Mouse (Mus musculus) forebrain, embryonic 13.5 days (tissue): ENCODE results near the gene Pbp2. TPM values are rescaled to one million over a fixed set of nuclear protein-coding genes. Genes with fewer than 3 reads are reported as not detected.

Experiments used
- ATAC-seq: fragments of 200-750 bp; cut with Nextera tagmentation; 2 replicates; pipeline ENCODE4 v1.8.0; 2017
- H3K27ac ChIP-seq: fragments of 300-500 bp; sonication (generic); 2 replicates; pipeline ENCODE4 v1.5.1; 2015; ENCODE audit warnings: inconsistent platforms, mild to moderate bottlenecking, moderate library complexity
- H3K27me3 ChIP-seq: fragments of 300-500 bp; sonication (generic); 2 replicates; pipeline ENCODE4 v1.6.1; 2015; ENCODE audit warnings: mild to moderate bottlenecking, inconsistent platforms
- H3K36me3 ChIP-seq: fragments of 300-500 bp; sonication (generic); 2 replicates; pipeline ENCODE4 v1.6.1; 2015; ENCODE audit warnings: mild to moderate bottlenecking, inconsistent platforms; ENCODE audit not compliant: poor library complexity, severe bottlenecking
- H3K4me1 ChIP-seq: fragments of 300-500 bp; sonication (generic); 2 replicates; pipeline ENCODE4 v1.6.1; 2015; ENCODE audit warnings: inconsistent platforms
- H3K4me2 ChIP-seq: fragments of 300-500 bp; sonication (generic); 2 replicates; pipeline ENCODE4 v1.6.1; 2015; ENCODE audit warnings: inconsistent platforms, mild to moderate bottlenecking, moderate library complexity
- H3K4me3 ChIP-seq: fragments of 300-500 bp; sonication (generic); 2 replicates; pipeline ENCODE4 v1.5.1; 2015; ENCODE audit warnings: mild to moderate bottlenecking, inconsistent platforms
- H3K9ac ChIP-seq: fragments of 300-500 bp; sonication (generic); 2 replicates; pipeline ENCODE4 v1.6.1; 2015; ENCODE audit warnings: mild to moderate bottlenecking, inconsistent platforms
- H3K9me3 ChIP-seq: fragments of 300-500 bp; sonication (generic); replicated peaks from 2 replicates; pipeline ENCODE4 v1.6.1; 2016; ENCODE audit warnings: inconsistent platforms
- WGBS: fragments of 180-500 bp; shearing (Covaris S2); methylation state at CpG from one replicate; pipeline ENCODE4 v1.1.7; 2015; 5-methylcytosine and 5-hydroxymethylcytosine counted together
- polyA plus RNA-seq: library from polyadenylated mRNA; unstranded; fragments of >200 nt; fragmentation: Nextera tagmentation; extraction: Ambion mirVana; gene quantifications from 2 replicates; pipeline ENCODE4 v1.2.1, GENCODE M21; 2015

Pbp2 gene
- polyA plus RNA-seq, 1 experiment from 2014 or later: not detected

- Histone ChIP-seq H3K36me3 (no peaks in the 10 kb centered on the region), H3K4me3 (no peak overlapping the region), H3K9me3 (0 out of 2 replicates have a peak, but pooled peaks cover 6% of the 10 kb centered on the region), H3K4me2 (no peak overlapping the region), H3K9ac (no peak overlapping the region), H3K27me3 (no peaks in the 10 kb centered on the region), H3K4me1 (peaks cover 5% of the 10 kb centered on the region), H3K27ac (no peak overlapping the region)
- no peak for ATAC-seq
These were observed 41.8 kb downstream of the Pbp2 start for GRCm38 (mm10) chr6:135268392-135268791.

DNA sequence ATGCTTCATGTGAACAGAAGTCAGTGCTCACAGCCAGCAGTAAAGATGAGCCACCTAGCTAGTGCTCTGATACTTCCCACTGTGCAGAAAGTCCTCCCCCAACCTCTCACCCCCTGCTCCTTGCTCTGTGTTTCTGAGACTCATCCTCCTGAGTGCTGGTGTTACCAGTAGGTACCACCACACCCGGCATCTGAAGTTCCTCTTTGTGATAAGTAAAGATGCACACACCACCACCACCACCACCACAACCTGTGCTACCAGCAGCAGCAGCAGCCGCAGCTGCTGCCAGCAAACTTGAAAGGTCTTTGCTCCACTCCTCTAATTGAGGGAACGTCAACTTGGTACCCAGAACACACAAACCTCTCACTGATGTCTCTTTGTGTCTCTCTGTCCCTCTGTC is 43.0 kb downstream of the Pbp2 start:
- no peak overlapping the region for H3K4me2 ChIP-seq
- peaks cover 5% of the 10 kb centered on the region for H3K4me1 ChIP-seq
- 89% methylated on average over 3 of the region's 3 CpGs for WGBS
- H3K9me3 ChIP-seq: 0 out of 2 replicates have a peak, but pooled peaks cover 6% of the 10 kb centered on the region
- no peaks in the 10 kb centered on the region for H3K27me3 ChIP-seq
- no peak overlapping the region for H3K27ac ChIP-seq
- no peak for ATAC-seq
- H3K36me3 ChIP-seq: no peaks in the 10 kb centered on the region
- H3K4me3 ChIP-seq: no peak overlapping the region
- H3K9ac ChIP-seq: no peak overlapping the region

GRCm38 (mm10) chr6:135266056-135266455 is 44.1 kb downstream of the Pbp2 start:
- no peaks in the 10 kb centered on the region for H3K36me3 ChIP-seq
- H3K9me3 ChIP-seq: 0 out of 2 replicates have a peak, but pooled peaks cover 6% of the 10 kb centered on the region
- 100% methylated on average over 1 of the region's 1 CpGs for WGBS
- H3K27me3 ChIP-seq: no peaks in the 10 kb centered on the region
- H3K4me1 ChIP-seq: peaks cover 5% of the 10 kb centered on the region
- no peak overlapping the region for H3K4me3 ChIP-seq
- H3K4me2 ChIP-seq: no peak overlapping the region
- no peak overlapping the region for H3K27ac ChIP-seq
- no peak for ATAC-seq
- H3K9ac ChIP-seq: no peak overlapping the region

GRCm38 (mm10) chr6:135264136-135264535 is 46.1 kb downstream of the Pbp2 start:
- Histone ChIP-seq H3K27me3 (no peaks in the 10 kb centered on the region), H3K27ac (no peak overlapping the region), H3K4me3 (no peak overlapping the region), H3K4me2 (no peak overlapping the region), H3K4me1 (no peaks in the 10 kb centered on the region), H3K9ac (no peak overlapping the region), H3K9me3 (0 out of 2 replicates have a peak, but pooled peaks cover 6% of the 10 kb centered on the region), H3K36me3 (no peaks in the 10 kb centered on the region)
- no peak for ATAC-seq
- WGBS: 97% methylated on average over 6 of the region's 6 CpGs

DNA sequence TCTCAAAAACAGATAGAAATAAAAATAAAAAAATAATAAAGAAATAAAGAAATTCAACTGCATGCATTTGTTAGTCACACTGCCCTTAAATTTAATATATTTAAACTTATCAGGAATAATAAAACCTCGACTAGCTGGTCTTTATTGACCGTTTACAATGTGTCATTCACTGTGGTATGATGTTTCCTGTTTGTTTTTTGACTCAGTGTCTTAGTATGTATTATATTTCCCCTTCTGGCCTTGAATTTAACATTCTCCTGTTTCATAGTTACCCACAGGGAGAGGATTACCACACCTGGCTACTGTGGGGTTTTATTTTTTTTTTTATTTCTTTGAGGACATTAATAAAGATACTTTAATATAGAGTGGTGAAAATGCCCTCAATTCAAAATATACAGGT is 47.6 kb downstream of the Pbp2 start:
- Histone ChIP-seq H3K27me3 (no peaks in the 10 kb centered on the region), H3K36me3 (no peaks in the 10 kb centered on the region), H3K4me2 (no peak overlapping the region), H3K27ac (no peak overlapping the region), H3K9ac (no peak overlapping the region), H3K9me3 (0 out of 2 replicates have a peak, but pooled peaks cover 6% of the 10 kb centered on the region), H3K4me1 (no peaks in the 10 kb centered on the region), H3K4me3 (no peak overlapping the region)
- WGBS: 89% methylated on average over 2 of the region's 2 CpGs
- no peak for ATAC-seq

GRCm38 (mm10) chr6:135261124-135261523 is 49.1 kb downstream of the Pbp2 start:
- Histone ChIP-seq H3K9ac (no peak overlapping the region), H3K4me1 (no peaks in the 10 kb centered on the region), H3K4me2 (no peak overlapping the region), H3K27ac (no peak overlapping the region), H3K36me3 (no peaks in the 10 kb centered on the region), H3K9me3 (0 out of 2 replicates have a peak, but pooled peaks cover 9% of the 10 kb centered on the region), H3K27me3 (no peaks in the 10 kb centered on the region), H3K4me3 (no peak overlapping the region)
- ATAC-seq: no peak
- 92% methylated on average over 9 of the region's 9 CpGs for WGBS

GRCm38 (mm10) chr6:135260435-135260834 is 49.8 kb downstream of the Pbp2 start:
- 90% methylated on average over 6 of the region's 6 CpGs for WGBS
- no peak for ATAC-seq
- H3K9ac ChIP-seq: no peak overlapping the region
- 0 out of 2 replicates have a peak, but pooled peaks cover 14% of the 10 kb centered on the region for H3K9me3 ChIP-seq
- H3K4me2 ChIP-seq: no peak overlapping the region
- H3K27me3 ChIP-seq: no peaks in the 10 kb centered on the region
- no peaks in the 10 kb centered on the region for H3K36me3 ChIP-seq
- H3K4me1 ChIP-seq: no peaks in the 10 kb centered on the region
- H3K4me3 ChIP-seq: no peak overlapping the region
- no peak overlapping the region for H3K27ac ChIP-seq

Other genes with a start within 250 kb of the Pbp2 start
- 0.45 and 0.53 TPM in 2 replicates for gene Gprc5a, start 244.8 kb downstream of the Pbp2 start, polyA plus RNA-seq
- gene Gprc5d, start 192.1 kb downstream of the Pbp2 start, polyA plus RNA-seq: not detected in 2 replicates
- 53.4 and 62.2 TPM in 2 replicates for gene Fam234b, start 112.4 kb downstream of the Pbp2 start, polyA plus RNA-seq
- 2.0 and 4.0 TPM in 2 replicates for gene Hebp1, start 112.4 kb downstream of the Pbp2 start, polyA plus RNA-seq
- 0.41 and 0.48 TPM in 2 replicates for gene Gsg1, start 56.1 kb downstream of the Pbp2 start, polyA plus RNA-seq
- 3.9 and 5.0 TPM in 2 replicates for gene Emp1, start 52.1 kb upstream of the Pbp2 start, polyA plus RNA-seq